Mouse (Mus musculus): Measurements from ENCODE around the gene Lgalsl.

DNA sequence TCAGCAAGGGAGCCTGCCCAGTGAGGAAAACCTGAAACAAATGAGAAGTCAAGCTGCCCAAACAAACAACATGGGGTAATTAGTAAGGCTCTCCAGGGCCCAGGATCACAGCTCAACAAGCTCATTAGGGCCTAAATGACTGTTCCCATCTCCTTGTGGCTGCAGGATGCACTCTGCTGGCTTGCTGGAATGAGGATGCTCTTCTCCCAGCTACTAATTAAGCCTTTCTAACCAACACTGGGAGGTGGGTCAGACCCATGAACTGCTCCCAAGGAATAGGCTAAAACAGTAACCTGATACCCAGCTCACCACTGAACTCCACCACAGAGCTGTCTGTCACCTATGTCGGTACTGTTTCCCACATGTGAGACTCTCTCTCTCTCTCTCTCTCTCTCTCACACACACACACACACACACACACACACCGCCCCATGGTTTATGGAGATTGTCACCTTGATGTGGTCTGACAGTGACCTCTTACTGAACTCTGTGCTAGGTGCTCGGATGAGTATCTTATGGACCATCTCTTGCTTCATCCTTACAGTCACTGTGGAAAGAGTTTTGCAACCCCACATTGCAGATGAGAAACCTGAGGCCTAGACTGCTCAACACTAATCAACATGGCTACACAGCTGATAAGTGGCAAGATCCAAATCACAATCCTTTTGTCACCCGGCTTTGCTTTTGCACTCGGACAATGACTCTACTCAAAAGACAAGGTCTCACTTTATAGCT is 18.5 kb downstream of the Lgalsl start:
- no peak for TF ChIP-seq CTCF (IDR thresholded peaks at IDR 0.05; ENCODE audit: low read depth)
- no peak for TF ChIP-seq EP300 (IDR thresholded peaks at IDR 0.05; ENCODE audit: low read depth)
